Mouse (Mus musculus) subcutaneous adipose tissue, adult 2 months (tissue): ENCODE measurements around the gene Olfr486. TPM values are rescaled to one million over a fixed set of nuclear protein-coding genes. Genes with fewer than 3 reads are reported as not detected.

Source experiments
- polyA plus RNA-seq: library from polyadenylated mRNA; depleted of rRNA; stranded (reverse); fragments of >200 nt; gene quantifications from 2 replicates; pipeline ENCODE4 v1.2.3, GENCODE M21; 2012; ENCODE audit warnings: low replicate concordance; rRNA removed

The Olfr486 gene
- polyA plus RNA-seq: not detected in 2 replicates

DNA sequence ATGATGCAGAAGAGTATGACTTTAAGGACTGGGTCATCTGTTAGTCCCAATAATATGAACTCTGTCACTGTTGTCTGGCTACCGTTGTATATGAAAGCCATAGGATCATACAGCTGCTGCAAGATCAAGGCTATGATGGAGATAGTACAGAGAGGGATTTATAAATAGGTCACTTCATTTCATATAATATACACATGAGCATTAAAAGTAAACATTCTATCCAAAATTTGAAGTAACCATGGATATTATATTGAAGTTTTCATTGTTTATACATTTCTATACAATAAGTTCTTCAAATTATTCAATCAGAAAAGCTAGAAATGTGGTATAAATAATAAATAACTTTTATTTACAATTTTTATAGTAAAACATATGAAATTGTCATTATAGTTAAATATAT, at the start of gene Olfr486:
Gene Olfr486 (minus strand): TSS at position 101 of the 400 bp plus-strand sequence.

DNA sequence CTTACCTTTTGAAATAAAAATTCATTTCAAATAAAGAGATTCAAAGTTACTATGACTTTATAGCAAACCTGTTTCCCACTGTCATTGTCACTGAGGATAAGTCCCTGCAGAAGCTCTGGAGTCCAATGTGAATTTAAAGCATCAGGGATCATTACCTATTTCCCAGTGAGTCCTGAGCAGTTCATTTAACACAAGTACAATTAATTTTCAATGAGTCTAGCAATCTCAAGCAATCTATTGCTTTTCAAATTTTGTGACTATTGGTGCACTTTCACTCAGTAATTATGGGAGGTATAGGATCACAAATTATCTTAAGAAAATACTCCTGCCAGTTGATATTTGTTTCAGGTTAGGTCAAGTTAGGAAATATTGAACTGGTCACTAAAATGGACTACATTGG, 42.0 kb upstream of the Olfr486 start, which contains the start of gene Olfr487:
Gene Olfr487 (minus strand): TSS at position 101 of the 400 bp plus-strand sequence.

DNA sequence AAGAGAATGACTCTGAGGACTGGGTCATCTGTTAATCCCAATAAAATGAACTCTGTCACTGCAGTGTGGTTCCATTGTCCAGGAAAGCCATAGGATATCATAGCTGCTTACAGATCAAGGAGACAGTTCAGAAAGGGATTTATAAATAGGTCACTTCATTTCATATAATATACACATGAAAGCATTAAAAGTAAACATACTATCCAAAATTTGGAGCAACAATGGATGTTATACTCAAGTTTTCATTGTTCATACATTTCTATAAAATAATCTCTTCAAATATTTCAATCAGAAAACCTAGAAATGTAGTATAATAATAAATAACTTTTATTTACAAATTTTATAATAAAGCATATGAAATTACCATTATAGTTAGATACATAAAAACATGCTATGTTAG, 12.8 kb downstream of the Olfr486 start, which contains the start of gene Olfr485:
Gene Olfr485 (minus strand): TSS at position 101 of the 400 bp plus-strand sequence.

DNA sequence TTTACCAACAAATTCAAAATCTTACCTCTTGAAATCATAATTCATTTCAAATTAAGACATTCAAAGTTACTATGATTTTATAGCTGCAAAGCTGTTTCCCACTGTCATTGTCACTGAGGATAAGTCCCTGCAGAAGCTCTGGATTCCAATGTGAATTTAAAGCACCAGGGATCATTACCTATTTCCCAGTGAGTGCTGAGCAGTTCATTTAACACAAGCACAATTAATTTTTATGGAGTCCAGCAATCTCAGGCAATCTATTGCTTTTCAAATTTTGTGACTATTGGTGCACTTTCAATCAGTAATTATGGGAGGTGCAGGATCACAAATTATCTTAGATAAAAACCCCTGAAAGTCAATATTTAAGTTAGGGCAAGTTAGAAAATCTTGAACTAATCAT, 45.2 kb downstream of the Olfr486 start, which contains the start of gene Olfr484:
Gene Olfr484 (minus strand): TSS at position 101 of the 400 bp plus-strand sequence.

Other genes with a start within 250 kb of the Olfr486 start
- gene Olfr473, start 242.3 kb downstream of the Olfr486 start, polyA plus RNA-seq: not detected in 2 replicates
- not detected in 2 replicates for gene Olfr474, start 218.1 kb downstream of the Olfr486 start, polyA plus RNA-seq
- gene Olfr476, start 207.9 kb downstream of the Olfr486 start, polyA plus RNA-seq: not detected in 2 replicates
- gene Olfr477, start 186.0 kb downstream of the Olfr486 start, polyA plus RNA-seq: not detected in 2 replicates
- not detected in 2 replicates for gene Olfr478, start 138.8 kb downstream of the Olfr486 start, polyA plus RNA-seq
- gene Olfr479, start 122.0 kb downstream of the Olfr486 start, polyA plus RNA-seq: not detected in 2 replicates
- gene Olfr480, start 105.4 kb downstream of the Olfr486 start, polyA plus RNA-seq: not detected in 2 replicates
- gene Olfr481, start 92.9 kb downstream of the Olfr486 start, polyA plus RNA-seq: not detected in 2 replicates
- gene Olfr482, start 75.2 kb downstream of the Olfr486 start, polyA plus RNA-seq: not detected in 2 replicates
- gene Olfr483, start 71.9 kb downstream of the Olfr486 start, polyA plus RNA-seq: not detected in 2 replicates
- not detected in 2 replicates for gene Olfr484, start 45.3 kb downstream of the Olfr486 start, polyA plus RNA-seq
- gene Olfr485, start 12.9 kb downstream of the Olfr486 start, polyA plus RNA-seq: not detected in 2 replicates
- not detected in 2 replicates for gene Olfr487, start 41.9 kb upstream of the Olfr486 start, polyA plus RNA-seq
- not detected in 2 replicates for gene Olfr488, start 85.6 kb upstream of the Olfr486 start, polyA plus RNA-seq
- not detected in 2 replicates for gene Olfr490, start 116.2 kb upstream of the Olfr486 start, polyA plus RNA-seq
- not detected in 2 replicates for gene Olfr491, start 140.7 kb upstream of the Olfr486 start, polyA plus RNA-seq
- not detected in 2 replicates for gene Olfr492, start 150.9 kb upstream of the Olfr486 start, polyA plus RNA-seq
- gene Olfr493, start 174.2 kb upstream of the Olfr486 start, polyA plus RNA-seq: not detected in 2 replicates
- not detected in 2 replicates for gene Olfr494, start 192.6 kb upstream of the Olfr486 start, polyA plus RNA-seq
- not detected in 2 replicates for gene Olfr495, start 220.4 kb upstream of the Olfr486 start, polyA plus RNA-seq
- not detected in 2 replicates for gene Olfr497, start 247.7 kb upstream of the Olfr486 start, polyA plus RNA-seq